Mouse (Mus musculus): ENCODE measurements around the gene Nceh1. TPM values are rescaled to one million over a fixed set of nuclear protein-coding genes. Genes with fewer than 3 reads are reported as not detected.

The Nceh1 gene
- polyA plus RNA-seq, 1 experiment from 2014 or later: 11.2 TPM

DNA sequence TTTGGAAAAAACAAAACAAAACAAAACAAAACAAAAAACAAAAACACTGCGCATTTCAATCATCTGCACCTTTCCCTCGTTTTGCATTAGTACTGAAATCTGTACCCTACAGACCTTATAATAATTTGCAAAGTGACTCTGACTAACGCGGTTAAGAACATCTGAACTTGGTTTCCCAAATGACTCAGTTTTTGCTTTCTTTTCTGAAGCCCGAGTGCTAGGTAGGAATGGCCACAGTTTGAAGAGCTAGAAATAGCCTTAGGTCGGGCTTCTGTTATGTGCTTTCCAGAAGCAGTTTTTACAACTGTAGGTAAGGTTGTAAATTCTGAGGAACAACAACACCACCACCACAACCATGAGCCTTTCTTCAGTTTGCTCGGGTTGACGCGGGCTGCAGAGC lies 59.1 kb downstream of the Nceh1 start:
- H3K4me1 ChIP-seq: no peaks in the 10 kb centered on the region
- ATAC-seq (replicated peaks): no peak
- H3K27ac ChIP-seq: no peak overlapping the region
- H3K9ac ChIP-seq: no peak overlapping the region
- no peaks in the 10 kb centered on the region for H3K27me3 ChIP-seq (replicated peaks)
- 0 out of 2 replicates have a peak, but pooled peaks cover 5% of the 10 kb centered on the region for H3K36me3 ChIP-seq (replicated peaks)
- no peaks in the 10 kb centered on the region for H3K9me3 ChIP-seq
- no peak overlapping the region for H3K4me3 ChIP-seq
- H3K4me2 ChIP-seq: no peak overlapping the region
- 93% methylated on average over 9 of the region's 9 CpGs for WGBS

DNA sequence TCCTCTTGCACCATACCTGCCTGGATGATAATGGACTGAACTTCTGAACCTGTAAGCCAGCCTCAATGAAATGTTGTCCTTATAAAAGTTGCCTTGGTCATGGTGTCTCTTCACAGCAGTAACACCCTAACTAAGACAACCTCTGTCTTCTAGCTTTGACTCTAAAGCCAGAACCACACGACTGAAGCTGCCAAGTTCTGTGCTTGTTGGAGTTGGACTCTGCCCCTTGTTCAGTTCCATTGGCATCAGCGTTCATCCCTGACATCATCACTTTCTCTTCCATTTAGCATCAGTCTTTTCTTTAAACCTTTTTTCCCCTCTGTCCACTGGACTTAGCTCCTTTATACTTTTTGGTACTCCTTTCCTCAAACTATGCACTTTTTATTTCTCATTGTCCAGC lies 63.4 kb downstream of the Nceh1 start:
- Histone ChIP-seq H3K27ac (no peak overlapping the region), H3K9me3 (no peaks in the 10 kb centered on the region), H3K4me2 (no peak overlapping the region), H3K36me3 (replicated peaks) (0 out of 2 replicates have a peak, but pooled peaks cover 4% of the 10 kb centered on the region), H3K4me3 (no peak overlapping the region), H3K9ac (no peak overlapping the region), H3K4me1 (no peaks in the 10 kb centered on the region), H3K27me3 (replicated peaks) (no peaks in the 10 kb centered on the region)
- no peak for ATAC-seq (replicated peaks)
- WGBS: 91% methylated on average over 2 of the region's 2 CpGs

DNA sequence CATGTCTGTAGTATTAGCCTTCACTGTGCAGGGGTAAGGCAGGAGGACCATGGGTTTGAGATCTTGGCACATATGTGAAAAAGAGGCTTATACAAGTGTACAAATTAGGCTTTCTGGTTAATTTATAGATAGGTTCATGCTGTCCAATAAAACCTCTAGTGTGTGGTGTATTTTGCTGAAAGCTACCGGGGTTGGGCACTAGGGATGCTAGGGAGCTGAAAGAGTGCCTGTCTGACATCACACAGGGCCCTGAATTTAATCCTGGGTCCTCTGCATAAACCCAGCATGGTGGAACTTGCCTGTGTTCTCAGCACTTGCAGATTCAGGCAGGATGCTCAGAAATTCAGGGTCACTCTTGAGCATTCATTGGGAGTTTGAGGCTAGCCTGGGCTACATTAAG lies 65.0 kb downstream of the Nceh1 start:
- H3K27ac ChIP-seq: no peak overlapping the region
- no peaks in the 10 kb centered on the region for H3K36me3 ChIP-seq (replicated peaks)
- 64% methylated on average over 1 of the region's 1 CpGs for WGBS
- H3K4me1 ChIP-seq: no peaks in the 10 kb centered on the region
- H3K4me2 ChIP-seq: no peak overlapping the region
- no peaks in the 10 kb centered on the region for H3K27me3 ChIP-seq (replicated peaks)
- H3K4me3 ChIP-seq: no peak overlapping the region
- H3K9me3 ChIP-seq: no peaks in the 10 kb centered on the region
- no peak overlapping the region for H3K9ac ChIP-seq
- ATAC-seq (replicated peaks): no peak

DNA sequence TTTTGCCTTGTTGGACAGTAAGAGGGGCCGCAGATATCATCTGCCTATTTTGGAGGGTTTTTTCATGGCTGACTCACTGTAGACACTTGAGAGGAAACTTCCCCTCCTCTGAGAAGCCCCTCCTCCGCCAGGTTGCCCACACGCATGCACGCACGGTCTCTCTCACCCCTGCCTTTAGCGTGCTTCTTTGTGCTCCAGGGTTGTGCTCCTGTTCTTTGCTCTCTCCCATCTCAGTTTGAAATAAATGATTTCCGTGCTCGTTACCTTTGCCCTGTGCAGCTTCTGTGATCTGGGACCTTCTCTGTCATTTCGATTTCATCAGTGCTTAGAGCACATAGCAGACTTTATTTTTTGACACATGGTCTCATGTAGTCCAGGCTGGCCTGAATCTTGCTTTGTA lies 66.3 kb downstream of the Nceh1 start:
- H3K9me3 ChIP-seq: no peaks in the 10 kb centered on the region
- no peak for ATAC-seq (replicated peaks)
- 85% methylated on average over 9 of the region's 9 CpGs for WGBS
- no peak overlapping the region for H3K9ac ChIP-seq
- H3K27me3 ChIP-seq (replicated peaks): no peaks in the 10 kb centered on the region
- H3K4me3 ChIP-seq: no peak overlapping the region
- no peak overlapping the region for H3K27ac ChIP-seq
- no peak overlapping the region for H3K4me2 ChIP-seq
- no peaks in the 10 kb centered on the region for H3K36me3 ChIP-seq (replicated peaks)
- H3K4me1 ChIP-seq: no peaks in the 10 kb centered on the region

DNA sequence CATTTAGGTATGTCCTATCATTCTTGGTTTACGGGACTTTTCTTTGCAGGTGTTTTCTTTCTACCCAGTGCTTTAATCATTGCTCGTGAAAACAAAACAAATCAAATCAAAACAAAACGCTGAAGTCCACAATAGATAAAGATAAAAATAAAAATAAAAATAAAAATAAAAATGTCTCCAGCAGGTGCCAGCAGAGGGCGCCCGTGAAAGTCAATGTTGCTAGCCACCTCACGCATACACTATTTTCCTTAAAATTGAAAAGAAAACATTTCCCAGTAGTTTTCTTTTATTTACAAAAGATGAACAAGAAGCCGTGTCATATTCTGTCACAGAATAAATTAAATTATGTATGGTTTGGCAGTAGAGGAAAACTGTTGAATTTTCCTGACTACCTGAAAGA lies 68.2 kb downstream of the Nceh1 start:
- Histone ChIP-seq H3K4me1 (no peaks in the 10 kb centered on the region), H3K36me3 (replicated peaks) (no peaks in the 10 kb centered on the region), H3K9ac (no peak overlapping the region), H3K4me3 (no peak overlapping the region), H3K27me3 (replicated peaks) (no peaks in the 10 kb centered on the region), H3K27ac (no peak overlapping the region), H3K4me2 (no peak overlapping the region), H3K9me3 (no peaks in the 10 kb centered on the region)
- ATAC-seq (replicated peaks): no peak
- WGBS: 48% methylated on average over 7 of the region's 7 CpGs

DNA sequence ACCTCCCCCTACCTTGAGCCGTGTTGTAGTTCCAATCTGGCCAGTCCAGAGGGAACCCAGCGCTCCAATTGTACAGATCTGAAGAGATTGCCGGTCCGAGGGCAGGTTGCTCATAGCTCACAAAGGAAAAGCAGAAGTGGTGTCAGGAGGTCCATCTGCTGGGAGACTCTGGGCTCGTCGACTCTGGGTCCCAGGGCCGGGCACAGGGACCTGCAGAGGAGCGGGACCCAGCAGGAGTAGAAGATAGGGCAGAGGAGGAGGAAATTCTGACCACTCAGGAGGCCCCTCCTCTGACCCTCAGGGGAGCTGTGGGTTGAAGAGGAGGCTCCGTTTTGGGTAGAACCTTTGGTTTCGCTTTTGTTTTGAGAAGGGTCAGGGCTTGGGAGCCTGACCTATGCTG lies 75.7 kb downstream of the Nceh1 start:
- ATAC-seq (replicated peaks): no peak
- Histone ChIP-seq H3K36me3 (replicated peaks) (no peaks in the 10 kb centered on the region), H3K27me3 (replicated peaks) (no peaks in the 10 kb centered on the region), H3K9me3 (no peaks in the 10 kb centered on the region), H3K4me3 (no peak overlapping the region), H3K4me1 (no peaks in the 10 kb centered on the region), H3K9ac (no peak overlapping the region), H3K27ac (no peak overlapping the region), H3K4me2 (no peak overlapping the region)
- WGBS: 88% methylated on average over 10 of the region's 10 CpGs

DNA sequence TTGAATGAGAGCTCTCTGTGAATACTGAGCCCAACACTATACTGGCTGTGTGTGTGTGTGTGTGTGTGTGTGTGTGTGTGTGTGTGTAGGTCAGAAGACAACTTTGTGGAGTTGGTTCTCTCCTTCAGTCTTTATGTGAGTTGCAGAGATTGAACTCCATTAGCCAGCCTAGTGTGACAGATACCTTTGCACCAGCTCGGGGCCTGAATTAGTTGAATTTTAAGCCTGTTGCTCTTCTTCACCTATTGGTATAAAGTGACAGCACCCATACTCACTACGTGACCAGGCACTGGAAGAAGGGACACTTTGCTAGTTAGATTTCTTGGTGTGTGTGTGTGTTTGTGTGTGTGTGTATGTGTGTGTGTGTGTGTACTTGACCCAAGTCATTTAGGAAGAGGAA lies 77.6 kb downstream of the Nceh1 start:
- H3K27me3 ChIP-seq (replicated peaks): no peaks in the 10 kb centered on the region
- no peaks in the 10 kb centered on the region for H3K9me3 ChIP-seq
- no peaks in the 10 kb centered on the region for H3K4me1 ChIP-seq
- H3K9ac ChIP-seq: no peak overlapping the region
- no peak overlapping the region for H3K4me2 ChIP-seq
- WGBS: 94% methylated on average over 2 of the region's 2 CpGs
- H3K4me3 ChIP-seq: no peak overlapping the region
- no peak overlapping the region for H3K27ac ChIP-seq
- H3K36me3 ChIP-seq (replicated peaks): no peaks in the 10 kb centered on the region
- ATAC-seq (replicated peaks): no peak

DNA sequence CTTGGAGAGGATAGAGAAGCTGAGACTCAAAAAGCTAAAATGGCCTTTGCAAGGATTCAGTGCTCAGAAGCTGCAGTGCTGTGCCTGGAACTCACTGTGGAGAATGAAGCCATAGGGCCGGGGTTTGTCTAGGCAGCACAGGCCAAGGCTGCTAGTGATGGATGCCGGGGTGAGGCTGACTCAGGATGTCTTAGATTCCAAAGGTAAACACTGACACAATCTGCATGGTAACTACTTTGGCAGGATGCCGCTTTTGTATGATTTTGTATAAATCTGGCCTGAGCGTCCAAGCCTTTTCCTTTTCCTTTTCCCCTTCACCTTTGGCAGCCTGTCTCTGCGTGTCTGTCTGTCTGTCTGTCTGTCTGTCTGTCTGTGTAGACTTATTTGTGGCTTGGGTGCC lies 84.6 kb downstream of the Nceh1 start:
- ATAC-seq (replicated peaks): no peak

DNA sequence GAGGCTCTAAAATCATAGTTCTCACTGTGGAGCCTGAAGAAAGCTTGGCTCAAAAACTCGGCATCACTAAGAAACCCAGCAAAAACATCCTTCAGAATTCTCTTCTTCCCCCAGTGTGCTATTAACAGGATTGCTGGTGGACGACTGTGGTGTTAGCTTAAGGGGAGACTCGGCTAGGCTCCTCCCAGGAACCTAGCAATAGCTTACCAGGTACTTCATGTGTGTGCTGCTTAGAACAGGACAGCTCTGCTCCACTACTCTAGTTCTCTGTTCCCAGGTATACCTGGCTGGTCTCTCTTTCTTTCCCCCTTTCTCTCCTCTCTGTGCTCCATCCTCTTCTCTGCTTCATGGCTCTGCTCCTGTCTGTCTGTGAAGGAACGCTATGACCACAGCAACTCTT lies 85.1 kb downstream of the Nceh1 start:
- H3K9ac ChIP-seq: no peak overlapping the region
- no peaks in the 10 kb centered on the region for H3K27me3 ChIP-seq (replicated peaks)
- H3K36me3 ChIP-seq (replicated peaks): no peaks in the 10 kb centered on the region
- ATAC-seq (replicated peaks): no peak
- no peaks in the 10 kb centered on the region for H3K4me1 ChIP-seq
- H3K4me2 ChIP-seq: no peak overlapping the region
- no peaks in the 10 kb centered on the region for H3K9me3 ChIP-seq
- no peak overlapping the region for H3K27ac ChIP-seq
- H3K4me3 ChIP-seq: no peak overlapping the region
- 76% methylated on average over 4 of the region's 4 CpGs for WGBS

More for the DNA sequence above, 84.6 kb downstream of the Nceh1 start:
- H3K4me3 ChIP-seq: no peak overlapping the region
- no peaks in the 10 kb centered on the region for H3K9me3 ChIP-seq
- H3K27ac ChIP-seq: no peak overlapping the region
- H3K4me2 ChIP-seq: no peak overlapping the region
- WGBS: 90% methylated on average over 5 of the region's 5 CpGs
- H3K9ac ChIP-seq: no peak overlapping the region
- H3K4me1 ChIP-seq: no peaks in the 10 kb centered on the region
- no peaks in the 10 kb centered on the region for H3K36me3 ChIP-seq (replicated peaks)
- no peaks in the 10 kb centered on the region for H3K27me3 ChIP-seq (replicated peaks)

DNA sequence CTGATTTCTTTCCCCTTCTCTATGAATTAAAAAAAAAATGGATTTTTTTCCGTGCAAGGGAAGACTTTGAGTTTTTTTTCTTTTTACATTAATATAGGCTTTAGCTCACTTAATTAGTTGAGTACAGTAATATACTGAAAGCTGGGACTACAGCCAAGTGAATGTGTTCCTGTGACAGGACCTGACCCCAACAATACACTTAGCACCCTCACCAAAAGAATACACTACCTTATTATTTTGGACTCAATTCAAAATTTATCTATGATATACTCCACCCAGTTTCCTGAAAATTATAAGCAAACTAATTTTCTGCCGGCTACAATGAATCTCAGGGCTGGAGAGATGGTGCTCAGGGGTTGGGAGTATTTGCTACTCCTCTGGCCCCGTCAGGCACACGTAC lies 86.4 kb downstream of the Nceh1 start:
- H3K27me3 ChIP-seq (replicated peaks): no peaks in the 10 kb centered on the region
- no peak for ATAC-seq (replicated peaks)

DNA sequence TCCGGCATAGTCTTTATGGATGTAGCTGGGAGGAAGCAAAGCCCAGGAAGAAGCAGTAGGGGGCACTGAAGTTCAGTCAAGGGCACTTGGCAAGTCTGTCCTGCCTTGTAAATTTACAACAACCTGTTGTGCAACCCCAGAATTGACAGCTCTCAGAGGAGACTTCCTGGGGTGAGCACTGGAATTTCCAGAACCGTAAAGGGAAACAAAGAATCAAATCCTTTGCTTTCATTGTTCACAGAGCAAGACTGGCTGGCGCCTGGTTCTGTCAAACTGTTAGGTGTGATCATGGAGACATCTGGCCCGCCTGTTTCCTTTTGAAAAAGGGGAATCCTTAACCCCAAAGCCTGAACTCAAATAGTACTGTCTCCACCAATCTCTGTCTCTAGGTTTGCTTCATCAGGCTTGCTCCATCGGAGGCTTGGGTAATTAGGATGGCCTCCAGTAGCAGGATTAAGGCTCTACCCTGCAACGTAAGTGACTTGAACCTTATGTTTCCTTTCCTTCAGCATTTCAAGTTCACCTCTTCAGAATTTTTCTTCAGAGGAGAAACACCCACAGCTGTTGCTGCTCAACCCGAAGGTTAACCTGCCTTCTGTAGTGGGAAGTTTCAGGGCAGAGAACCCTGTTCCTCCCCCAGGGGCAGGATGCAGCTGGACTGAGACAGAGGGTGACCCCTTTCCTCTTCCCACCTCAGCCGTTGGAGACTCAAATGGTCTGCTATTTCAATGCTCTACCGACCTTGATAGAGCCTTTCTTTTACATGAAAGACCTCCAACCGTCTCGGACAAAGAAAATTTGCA lies 87.6 kb downstream of the Nceh1 start:
- no peak overlapping the region for H3K4me2 ChIP-seq
- H3K9me3 ChIP-seq: no peaks in the 10 kb centered on the region
- no peaks in the 10 kb centered on the region for H3K27me3 ChIP-seq (replicated peaks)
- no peak overlapping the region for H3K27ac ChIP-seq
- ATAC-seq (replicated peaks): no peak
- 34% methylated on average over 11 of the region's 11 CpGs for WGBS
- no peaks in the 10 kb centered on the region for H3K4me1 ChIP-seq
- no peaks in the 10 kb centered on the region for H3K36me3 ChIP-seq (replicated peaks)
- H3K4me3 ChIP-seq: no peak overlapping the region
- no peak overlapping the region for H3K9ac ChIP-seq

More for the DNA sequence above, 86.4 kb downstream of the Nceh1 start:
- Histone ChIP-seq H3K27ac (no peak overlapping the region), H3K4me3 (no peak overlapping the region), H3K9me3 (no peaks in the 10 kb centered on the region), H3K4me2 (no peak overlapping the region), H3K4me1 (no peaks in the 10 kb centered on the region), H3K36me3 (replicated peaks) (no peaks in the 10 kb centered on the region), H3K9ac (no peak overlapping the region)
- WGBS: 78% methylated on average over 4 of the region's 4 CpGs

DNA sequence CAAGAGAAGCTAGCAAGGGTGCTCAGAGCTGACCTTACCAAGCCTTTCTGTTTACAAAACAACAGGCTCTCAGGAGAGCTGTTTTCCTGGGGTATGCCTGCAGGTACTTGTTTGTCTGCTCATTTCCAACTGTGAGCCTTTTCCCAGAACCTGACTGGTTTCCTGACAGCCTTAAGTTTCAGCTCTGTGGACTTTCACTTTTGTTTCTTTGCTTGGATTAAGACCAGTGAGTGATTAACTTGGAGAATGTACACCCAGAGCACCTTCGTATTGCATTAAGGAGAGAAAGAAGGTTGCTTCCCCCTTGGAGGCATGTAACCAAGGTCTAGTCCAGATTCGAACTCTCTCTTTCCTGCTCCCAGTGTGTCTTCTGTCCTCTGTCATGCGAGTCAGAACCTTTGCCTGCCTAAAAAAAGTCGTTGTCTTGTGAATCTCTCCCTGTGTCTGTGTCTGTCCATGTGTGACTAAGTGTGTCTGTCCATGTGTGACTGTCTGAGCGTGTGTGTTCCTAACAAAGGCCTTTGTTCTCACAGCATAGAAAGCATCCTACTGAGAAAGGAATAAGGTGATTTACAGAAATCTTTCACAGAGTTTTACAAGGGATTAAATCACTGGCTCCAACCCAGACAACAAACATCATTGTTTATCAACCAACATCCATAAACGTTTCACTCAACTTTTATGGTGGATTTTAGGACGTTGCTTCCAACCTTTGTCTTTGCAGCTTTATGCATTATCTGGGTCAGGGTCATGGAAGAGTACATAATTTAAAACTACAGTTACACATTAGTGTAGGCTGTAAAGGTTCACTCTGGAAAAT lies 90.4 kb downstream of the Nceh1 start:
- no peaks in the 10 kb centered on the region for H3K27me3 ChIP-seq (replicated peaks)
- WGBS: 10% methylated on average over 7 of the region's 7 CpGs
- H3K9me3 ChIP-seq: no peaks in the 10 kb centered on the region

More for the DNA sequence above, 90.4 kb downstream of the Nceh1 start:
- Histone ChIP-seq H3K4me1 (no peaks in the 10 kb centered on the region), H3K4me2 (no peak overlapping the region), H3K27ac (no peak overlapping the region), H3K4me3 (no peak overlapping the region), H3K9ac (no peak overlapping the region), H3K36me3 (replicated peaks) (no peaks in the 10 kb centered on the region)
- no peak for ATAC-seq (replicated peaks)

Measured in midbrain, embryonic 15.5 days (tissue).